Mouse (Mus musculus) kidney, adult 2 months (tissue): ENCODE measurements around the gene Olfr1418. TPM values are rescaled to one million over a fixed set of nuclear protein-coding genes. Genes with fewer than 3 reads are reported as not detected.

Experiments
- DNase-seq: peaks from one replicate; pipeline ENCODE4 v3.0.0; 2021
- H3K27ac ChIP-seq: fragments of 200-500 bp; 2 replicates; pipeline ENCODE4 v1.5.1; 2012; ENCODE audit warnings: low read depth, low read length, control low read depth, inconsistent platforms; ENCODE audit not compliant: insufficient read depth
- H3K27me3 ChIP-seq: fragments of 200-500 bp; replicated peaks from 2 replicates; pipeline ENCODE4 v1.6.1; 2012; ENCODE audit warnings: mild to moderate bottlenecking, moderate library complexity, low read length, inconsistent platforms; ENCODE audit not compliant: control insufficient read depth, insufficient read depth
- H3K36me3 ChIP-seq: fragments of 200-500 bp; 2 replicates; pipeline ENCODE4 v1.6.1; 2012; ENCODE audit warnings: mild to moderate bottlenecking, moderate library complexity, low read length, inconsistent platforms; ENCODE audit not compliant: control insufficient read depth, insufficient read depth
- H3K4me1 ChIP-seq: fragments of 200-500 bp; 2 replicates; pipeline ENCODE4 v1.6.1; 2011; ENCODE audit warnings: low read length; ENCODE audit not compliant: control insufficient read depth, insufficient read depth
- H3K4me3 ChIP-seq: fragments of 200-500 bp; 2 replicates; pipeline ENCODE4 v1.5.1; 2011; ENCODE audit warnings: mild to moderate bottlenecking, low read depth, low read length, control low read depth; ENCODE audit not compliant: insufficient read depth
- CTCF ChIP-seq: fragments of 200-500 bp; conservative IDR thresholded peaks from 2 replicates; pipeline ENCODE4 v1.5.1; 2011; ENCODE audit warnings: low read depth, mild to moderate bottlenecking, control low read depth, low read length, moderate library complexity, mixed read lengths; ENCODE audit not compliant: insufficient read depth, insufficient read length
- POLR2A ChIP-seq: fragments of 200-500 bp; IDR thresholded peaks from one replicate; pipeline ENCODE4 v1.6.1; 2011; ENCODE audit warnings: low read depth, low read length, control low read depth
- WGBS: fragments of 180-500 bp; shearing (Covaris S2); methylation state at CpG from one replicate; pipeline ENCODE4 v1.1.7; 2018; 5-methylcytosine and 5-hydroxymethylcytosine counted together
- polyA plus RNA-seq: library from polyadenylated mRNA; depleted of rRNA; stranded (reverse); fragments of >200 nt; gene quantifications from 2 replicates; pipeline ENCODE4 v1.2.3, GENCODE M21; 2012

Gene Olfr1418
- polyA plus RNA-seq, 1 experiment = not detected

- DNase-seq = no peak
- no peaks in the 10 kb centered on the region for H3K36me3 ChIP-seq
- H3K4me3 ChIP-seq = peak overlapping the region; percentile 59
- H3K4me1 ChIP-seq = peaks cover 28% of the 10 kb centered on the region
- peak overlapping the region; percentile 57 for H3K27ac ChIP-seq
- 26% methylated on average over 5 of the region's 5 CpGs for WGBS
- no peaks in the 10 kb centered on the region for H3K27me3 ChIP-seq
- TF ChIP-seq CTCF = no peak
- TF ChIP-seq POLR2A = no peak
Observed at GRCm38 (mm10) chr19:11817586-11817985, 43.3 kb downstream of the Olfr1418 start.

- Histone ChIP-seq H3K36me3 (no peaks in the 10 kb centered on the region), H3K4me1 (peaks cover 33% of the 10 kb centered on the region), H3K27me3 (no peaks in the 10 kb centered on the region), H3K27ac (peak overlapping the region; percentile 57), H3K4me3 (no peak overlapping the region)
- peak; percentile 70 for DNase-seq
- no peak for TF ChIP-seq POLR2A
- TF ChIP-seq CTCF = no peak
- 42% methylated on average over 6 of the region's 6 CpGs for WGBS
Observed at GRCm38 (mm10) chr19:11816706-11817105, 44.2 kb downstream of the Olfr1418 start.

GRCm38 (mm10) chr19:11814742-11815333 is 46.0 kb downstream of the Olfr1418 start:
- peaks cover 35% of the 10 kb centered on the region for H3K4me1 ChIP-seq
- H3K27ac ChIP-seq = peak overlapping the region; percentile 57
- no peak overlapping the region for H3K4me3 ChIP-seq
- H3K27me3 ChIP-seq = no peaks in the 10 kb centered on the region
- DNase-seq = peak; percentile 90
- H3K36me3 ChIP-seq = no peaks in the 10 kb centered on the region
- WGBS = 60% methylated on average over 6 of the region's 6 CpGs
- no peak for TF ChIP-seq POLR2A
- TF ChIP-seq CTCF = no peak

GRCm38 (mm10) chr19:11813649-11814048 is 47.2 kb downstream of the Olfr1418 start:
- peak; percentile 41 for DNase-seq
- peaks cover 33% of the 10 kb centered on the region for H3K4me1 ChIP-seq
- no peaks in the 10 kb centered on the region for H3K36me3 ChIP-seq
- TF ChIP-seq POLR2A = no peak
- peak overlapping the region; percentile 86 for H3K27ac ChIP-seq
- H3K27me3 ChIP-seq = no peaks in the 10 kb centered on the region
- no peak overlapping the region; the same call in 1 of the 2 replicates for H3K4me3 ChIP-seq
- WGBS = 39% methylated on average over 8 of the region's 8 CpGs

GRCm38 (mm10) chr19:11813136-11813535 is 47.7 kb downstream of the Olfr1418 start:
- no peak for DNase-seq
- TF ChIP-seq CTCF (no peak), POLR2A (no peak)
- Histone ChIP-seq H3K27ac (no peak overlapping the region), H3K27me3 (no peaks in the 10 kb centered on the region), H3K36me3 (no peaks in the 10 kb centered on the region), H3K4me1 (peaks cover 33% of the 10 kb centered on the region), H3K4me3 (no peak overlapping the region)
- WGBS = 62% methylated on average over 4 of the region's 4 CpGs

- Histone ChIP-seq H3K27me3 (no peaks in the 10 kb centered on the region), H3K36me3 (no peaks in the 10 kb centered on the region), H3K27ac (no peak overlapping the region; the same call in 1 of the 2 replicates)
Observed at GRCm38 (mm10) chr19:11811688-11812365, 49.0 kb downstream of the Olfr1418 start.

GRCm38 (mm10) chr19:11810856-11811255 is 50.0 kb downstream of the Olfr1418 start:
- H3K4me3 ChIP-seq = no peak overlapping the region
- peaks cover 28% of the 10 kb centered on the region for H3K4me1 ChIP-seq
- peak; percentile 68 for DNase-seq
- no peaks in the 10 kb centered on the region for H3K27me3 ChIP-seq
- no peaks in the 10 kb centered on the region for H3K36me3 ChIP-seq
- TF ChIP-seq CTCF = no peak
- no peak for TF ChIP-seq POLR2A
- 48% methylated on average over 1 of the region's 1 CpGs for WGBS
- peak overlapping the region; percentile 66 for H3K27ac ChIP-seq

More at GRCm38 (mm10) chr19:11811688-11812365, 49.0 kb downstream of the Olfr1418 start:
- H3K4me3 ChIP-seq = no peak overlapping the region
- WGBS = 40% methylated on average over 5 of the region's 5 CpGs
- peaks cover 28% of the 10 kb centered on the region for H3K4me1 ChIP-seq
- TF ChIP-seq POLR2A (no peak), CTCF (no peak)
- peak; percentile 77 for DNase-seq
